Mouse (Mus musculus) heart, embryonic 15.5 days (tissue): ENCODE measurements around the gene Olfr449. TPM values are rescaled to one million over a fixed set of nuclear protein-coding genes. Genes with fewer than 3 reads are reported as not detected.

Source experiments
- ATAC-seq: fragments of 200-750 bp; cut with Nextera tagmentation; replicated peaks from 2 replicates; pipeline ENCODE4 v1.8.0; 2017; ENCODE audit warnings: low read depth, moderate TSS enrichment; ENCODE audit not compliant: insufficient number of reproducible peaks, insufficient read depth, low FRiP score
- H3K27ac ChIP-seq: fragments of 300-500 bp; sonication (generic); 2 replicates; pipeline ENCODE4 v1.5.1; 2015; ENCODE audit warnings: mild to moderate bottlenecking, inconsistent platforms
- H3K27me3 ChIP-seq: fragments of 300-500 bp; sonication (generic); 2 replicates; pipeline ENCODE4 v1.6.1; 2015; ENCODE audit warnings: inconsistent platforms
- H3K36me3 ChIP-seq: fragments of 300-500 bp; sonication (generic); 2 replicates; pipeline ENCODE4 v1.6.1; 2015; ENCODE audit warnings: mild to moderate bottlenecking, inconsistent platforms
- H3K4me1 ChIP-seq: fragments of 300-500 bp; sonication (generic); replicated peaks from 2 replicates; pipeline ENCODE4 v1.6.1; 2015; ENCODE audit warnings: inconsistent platforms
- H3K4me2 ChIP-seq: fragments of 300-500 bp; sonication (generic); 2 replicates; pipeline ENCODE4 v1.6.1; 2015; ENCODE audit warnings: inconsistent platforms, mild to moderate bottlenecking, moderate library complexity
- H3K4me3 ChIP-seq: fragments of 300-500 bp; sonication (generic); 2 replicates; pipeline ENCODE4 v1.5.1; 2015; ENCODE audit warnings: mild to moderate bottlenecking, inconsistent platforms
- H3K9ac ChIP-seq: fragments of 300-500 bp; sonication (generic); 2 replicates; pipeline ENCODE4 v1.6.1; 2015; ENCODE audit warnings: mild to moderate bottlenecking, inconsistent platforms
- H3K9me3 ChIP-seq: fragments of 300-500 bp; sonication (generic); replicated peaks from 2 replicates; pipeline ENCODE4 v1.6.1; 2016; ENCODE audit warnings: inconsistent platforms
- WGBS: fragments of 180-500 bp; shearing (Covaris S2); methylation state at CpG from one replicate; pipeline ENCODE4 v1.1.7; 2015; ENCODE audit warnings: mixed read lengths; 5-methylcytosine and 5-hydroxymethylcytosine counted together
- polyA plus RNA-seq: library from polyadenylated mRNA; unstranded; fragments of >200 nt; fragmentation: Nextera tagmentation; extraction: Ambion mirVana; gene quantifications from 2 replicates; pipeline ENCODE4 v1.2.1, GENCODE M21; 2015

The Olfr449 gene
- not detected in 2 replicates for polyA plus RNA-seq

DNA sequence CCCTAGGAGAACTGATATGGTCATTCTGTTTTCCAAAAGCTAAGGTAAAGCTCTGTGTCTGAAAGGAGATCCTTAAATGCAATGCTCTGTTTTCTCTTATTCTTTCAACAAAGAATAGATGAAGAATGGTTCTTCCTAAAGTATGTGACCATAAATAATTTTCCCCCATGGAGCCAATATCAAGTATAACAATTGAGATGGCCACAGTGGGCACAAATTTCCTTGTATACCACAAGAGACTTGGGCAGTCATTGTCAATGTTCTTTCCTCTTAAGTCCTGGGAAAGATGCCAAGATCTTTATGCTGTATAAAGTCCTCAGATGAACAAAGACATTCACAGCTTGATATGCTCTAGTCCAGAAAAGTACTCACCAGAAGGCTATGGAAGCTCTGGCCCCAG lies at the start of gene Olfr449:
TSS of gene Olfr449 (plus strand) at position 301 of the 400 bp plus-strand sequence.
- H3K4me3 ChIP-seq, result no peak within 1 kb of the TSS
- no peak for ATAC-seq
- H3K9me3 ChIP-seq, result no peaks in the 10 kb centered on the region
- no peaks in the 10 kb centered on the region for H3K27me3 ChIP-seq
- no peak within 1 kb of the TSS for H3K27ac ChIP-seq
- H3K9ac ChIP-seq, result no peak within 1 kb of the TSS
- no peaks in the 10 kb centered on the region for H3K36me3 ChIP-seq
- no peak within 1 kb of the TSS for H3K4me2 ChIP-seq
- H3K4me1 ChIP-seq, result no peaks in the 10 kb centered on the region

DNA sequence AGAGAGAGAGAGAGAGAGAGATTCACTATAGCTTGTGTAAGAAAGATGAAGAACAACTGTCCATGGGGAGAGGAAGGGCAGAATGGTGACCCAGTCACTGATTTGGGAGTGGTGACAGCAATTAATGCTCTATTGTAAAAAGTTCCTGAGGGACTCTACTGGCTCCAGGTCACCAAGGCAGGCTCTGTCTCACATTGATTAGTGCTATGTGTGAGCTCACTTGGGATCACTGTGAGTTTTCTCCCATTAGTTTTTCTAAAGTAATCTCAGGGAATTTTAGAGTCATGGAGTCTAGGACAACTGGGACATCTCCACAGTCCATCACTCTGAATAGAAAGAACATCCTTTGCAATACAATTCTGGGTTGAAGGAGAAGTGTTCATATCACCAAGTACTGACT lies 49.4 kb upstream of the Olfr449 start, which contains the start of gene Olfr452:
TSS of gene Olfr452 (plus strand) at position 301 of the 400 bp plus-strand sequence.
- Histone ChIP-seq H3K4me3 (no peak within 1 kb of the TSS), H3K36me3 (no peaks in the 10 kb centered on the region), H3K4me2 (no peak within 1 kb of the TSS), H3K9me3 (no peaks in the 10 kb centered on the region), H3K4me1 (no peaks in the 10 kb centered on the region), H3K9ac (no peak within 1 kb of the TSS), H3K27ac (no peak within 1 kb of the TSS), H3K27me3 (no peaks in the 10 kb centered on the region)
- no peak for ATAC-seq

DNA sequence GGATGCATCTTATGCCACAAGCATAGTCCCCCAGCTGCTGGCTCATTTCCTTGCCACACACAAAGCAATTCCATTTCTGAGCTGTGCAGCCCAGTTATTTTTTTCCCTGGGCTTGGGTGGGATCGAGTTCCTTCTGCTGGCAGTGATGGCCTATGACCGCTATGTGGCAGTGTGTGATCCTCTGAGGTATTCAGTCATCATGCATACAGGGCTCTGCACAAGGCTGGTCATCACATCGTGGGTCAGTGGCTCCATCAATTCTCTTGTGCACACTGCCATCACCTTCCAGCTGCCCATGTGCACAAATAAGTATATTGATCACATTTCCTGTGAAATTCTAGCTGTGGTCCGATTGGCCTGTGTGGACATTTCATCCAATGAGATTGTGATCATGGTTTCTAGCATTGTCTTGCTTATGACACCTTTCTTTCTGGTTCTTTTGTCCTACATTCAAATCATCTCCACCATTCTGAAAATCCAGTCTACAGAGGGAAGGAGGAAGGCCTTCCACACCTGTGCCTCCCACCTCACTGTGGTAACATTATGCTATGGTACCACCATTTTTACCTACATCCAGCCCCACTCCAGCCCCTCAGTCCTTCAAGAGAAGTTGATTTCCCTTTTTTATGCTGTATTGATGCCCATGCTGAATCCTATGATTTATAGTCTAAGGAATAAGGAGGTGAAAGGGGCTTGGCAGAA lies 43.8 kb upstream of the Olfr449 start:
- no peak for ATAC-seq
- 34% methylated on average over 4 of the region's 4 CpGs for WGBS
- no peak overlapping the region for H3K27ac ChIP-seq
- H3K9me3 ChIP-seq, result no peaks in the 10 kb centered on the region
- H3K36me3 ChIP-seq, result no peaks in the 10 kb centered on the region
- no peaks in the 10 kb centered on the region for H3K4me1 ChIP-seq
- H3K27me3 ChIP-seq, result no peaks in the 10 kb centered on the region
- H3K4me2 ChIP-seq, result no peak overlapping the region
- no peak overlapping the region for H3K9ac ChIP-seq
- no peak overlapping the region for H3K4me3 ChIP-seq

DNA sequence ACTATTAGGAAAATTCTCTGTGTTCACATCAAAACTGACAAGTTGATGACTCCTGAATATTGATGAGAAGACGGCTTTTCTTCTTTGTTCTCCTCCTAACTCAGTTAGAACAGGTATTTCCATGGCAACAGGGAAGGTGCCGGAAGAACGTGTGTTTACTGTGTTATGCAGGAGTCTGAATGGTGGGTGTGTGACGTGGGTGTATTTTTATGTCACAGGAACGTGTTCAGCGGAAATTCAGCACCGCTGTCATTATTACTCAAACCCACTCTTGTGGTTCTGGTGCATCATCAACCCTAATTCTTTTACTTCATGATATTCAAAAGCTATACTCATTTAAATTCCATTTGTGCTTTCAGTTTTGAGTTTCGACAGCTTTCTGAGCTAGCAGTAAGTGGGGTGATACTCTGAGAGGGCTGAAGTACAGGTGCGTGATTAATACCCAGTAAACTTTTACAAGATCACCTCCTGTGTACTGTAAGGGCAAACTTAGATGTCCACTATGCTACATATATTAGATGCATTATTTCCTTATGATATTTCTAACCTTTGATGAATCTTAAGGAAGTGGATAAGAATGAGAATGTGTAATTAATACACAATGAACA lies 43.1 kb upstream of the Olfr449 start:
- ATAC-seq, result no peak
- 81% methylated on average over 9 of the region's 9 CpGs for WGBS
- no peaks in the 10 kb centered on the region for H3K9me3 ChIP-seq

DNA sequence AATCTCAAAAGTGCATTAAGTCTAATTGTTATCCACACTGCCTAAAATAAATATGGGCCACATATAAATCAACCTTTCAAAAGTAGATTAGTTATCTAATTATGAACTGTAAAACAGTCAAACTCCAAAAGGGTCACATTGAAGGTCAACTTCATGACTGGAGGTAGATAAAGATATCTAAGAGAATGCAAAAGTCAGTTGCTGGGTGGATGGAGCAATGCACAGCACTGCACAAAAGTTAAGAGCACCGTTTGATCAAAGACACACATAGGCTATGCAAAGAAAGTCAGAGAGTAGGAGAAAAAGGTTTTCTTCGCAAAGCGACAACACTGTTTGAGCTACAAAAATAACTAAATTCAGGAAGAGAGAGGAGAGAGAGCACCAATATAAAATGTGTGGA lies 39.2 kb upstream of the Olfr449 start:
- WGBS, result 79% methylated on average over 3 of the region's 3 CpGs
- Histone ChIP-seq H3K4me1 (no peaks in the 10 kb centered on the region), H3K4me3 (no peak overlapping the region), H3K9ac (no peak overlapping the region), H3K4me2 (no peak overlapping the region), H3K27me3 (no peaks in the 10 kb centered on the region), H3K9me3 (no peaks in the 10 kb centered on the region), H3K27ac (no peak overlapping the region), H3K36me3 (no peaks in the 10 kb centered on the region)
- no peak for ATAC-seq

More for the DNA sequence above, 43.1 kb upstream of the Olfr449 start:
- Histone ChIP-seq H3K36me3 (no peaks in the 10 kb centered on the region), H3K27me3 (no peaks in the 10 kb centered on the region), H3K27ac (no peak overlapping the region), H3K4me2 (no peak overlapping the region), H3K4me3 (no peak overlapping the region), H3K4me1 (no peaks in the 10 kb centered on the region), H3K9ac (no peak overlapping the region)

DNA sequence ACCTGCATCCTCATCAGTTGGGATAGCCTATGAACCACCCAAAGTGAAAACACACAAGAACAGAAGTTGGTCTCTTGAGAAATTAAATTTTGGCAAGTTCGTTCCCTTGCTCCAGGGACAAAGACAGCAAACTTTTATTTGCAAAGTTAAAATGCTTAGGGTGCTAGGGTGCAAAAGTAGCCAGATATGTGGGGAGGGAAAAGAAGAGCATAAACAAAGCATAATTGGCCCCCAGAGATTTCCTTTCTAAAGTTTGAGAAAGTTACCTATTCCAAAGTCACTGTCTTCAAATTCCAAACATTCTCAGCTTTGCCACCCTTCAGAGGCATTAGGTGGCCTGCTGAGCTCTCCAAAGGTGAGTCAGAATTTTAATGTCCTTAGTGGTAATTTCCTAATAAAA lies 22.5 kb upstream of the Olfr449 start, which contains the start of gene Olfr450:
TSS of gene Olfr450 (plus strand) at position 301 of the 400 bp plus-strand sequence.
- no peak within 1 kb of the TSS for H3K9ac ChIP-seq
- WGBS, result 80% methylated on average over 1 of the region's 1 CpGs
- ATAC-seq, result no peak
- no peak within 1 kb of the TSS for H3K27ac ChIP-seq
- H3K27me3 ChIP-seq, result no peaks in the 10 kb centered on the region
- no peaks in the 10 kb centered on the region for H3K36me3 ChIP-seq
- no peak within 1 kb of the TSS for H3K4me3 ChIP-seq
- no peak within 1 kb of the TSS for H3K4me2 ChIP-seq
- no peaks in the 10 kb centered on the region for H3K4me1 ChIP-seq
- H3K9me3 ChIP-seq, result no peaks in the 10 kb centered on the region

DNA sequence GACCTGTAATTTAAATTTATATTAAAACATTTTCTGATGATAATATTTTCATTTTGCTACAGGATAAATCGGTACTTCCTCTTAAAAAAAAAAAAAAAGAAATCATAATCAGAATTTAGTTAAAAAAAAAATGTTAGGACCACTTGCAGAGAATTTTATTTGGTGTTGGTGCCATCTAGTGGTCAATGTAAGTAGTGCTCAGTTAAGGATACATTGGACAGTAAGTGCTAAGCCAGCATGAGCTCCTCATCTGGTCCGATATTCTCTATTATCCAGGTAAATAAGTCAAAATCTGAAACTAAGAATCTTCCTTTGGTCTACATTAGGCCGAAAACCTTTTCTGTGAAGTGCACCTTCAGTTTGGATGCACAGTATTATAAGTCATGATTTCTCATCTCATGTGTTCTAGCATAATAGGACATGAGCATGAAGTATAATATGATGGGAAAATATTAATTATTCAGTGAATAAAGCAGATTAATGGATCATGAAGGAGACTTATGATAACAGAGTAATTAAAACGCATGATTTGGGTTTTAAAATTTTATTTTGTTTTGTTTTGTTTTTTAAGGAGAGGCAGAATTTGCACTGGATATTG lies 26.1 kb downstream of the Olfr449 start:
- no peaks in the 10 kb centered on the region for H3K4me1 ChIP-seq
- H3K4me2 ChIP-seq, result no peak overlapping the region
- H3K27me3 ChIP-seq, result no peaks in the 10 kb centered on the region
- 11% methylated on average over 4 of the region's 4 CpGs for WGBS
- no peaks in the 10 kb centered on the region for H3K36me3 ChIP-seq
- no peak overlapping the region for H3K27ac ChIP-seq
- H3K4me3 ChIP-seq, result no peak overlapping the region
- H3K9me3 ChIP-seq, result no peaks in the 10 kb centered on the region
- no peak overlapping the region for H3K9ac ChIP-seq
- ATAC-seq, result no peak

DNA sequence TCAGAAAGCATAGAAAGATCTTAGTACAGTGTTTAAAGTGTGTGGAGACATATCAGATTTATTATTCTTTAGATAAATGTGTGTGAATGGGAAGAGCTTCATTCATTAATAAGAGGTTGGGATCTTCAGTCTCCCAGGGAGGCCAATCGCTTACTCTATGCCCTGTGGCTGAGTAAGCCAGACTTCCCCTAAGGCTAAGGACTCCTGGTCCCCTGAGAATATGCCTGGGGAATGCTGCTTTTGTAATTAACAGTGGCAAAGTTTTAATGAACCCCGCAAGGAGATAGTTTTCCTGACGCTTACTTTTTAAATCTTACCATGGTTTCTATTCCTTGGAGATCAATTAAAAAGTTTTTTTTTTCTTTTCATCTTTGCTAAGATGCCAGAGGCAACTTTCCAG lies 35.5 kb downstream of the Olfr449 start:
- H3K9ac ChIP-seq, result no peak overlapping the region
- no peaks in the 10 kb centered on the region for H3K36me3 ChIP-seq
- ATAC-seq, result no peak
- no peaks in the 10 kb centered on the region for H3K27me3 ChIP-seq
- 79% methylated on average over 3 of the region's 3 CpGs for WGBS
- H3K4me1 ChIP-seq, result no peaks in the 10 kb centered on the region
- no peak overlapping the region for H3K4me2 ChIP-seq
- no peak overlapping the region for H3K27ac ChIP-seq
- no peaks in the 10 kb centered on the region for H3K9me3 ChIP-seq
- no peak overlapping the region for H3K4me3 ChIP-seq

DNA sequence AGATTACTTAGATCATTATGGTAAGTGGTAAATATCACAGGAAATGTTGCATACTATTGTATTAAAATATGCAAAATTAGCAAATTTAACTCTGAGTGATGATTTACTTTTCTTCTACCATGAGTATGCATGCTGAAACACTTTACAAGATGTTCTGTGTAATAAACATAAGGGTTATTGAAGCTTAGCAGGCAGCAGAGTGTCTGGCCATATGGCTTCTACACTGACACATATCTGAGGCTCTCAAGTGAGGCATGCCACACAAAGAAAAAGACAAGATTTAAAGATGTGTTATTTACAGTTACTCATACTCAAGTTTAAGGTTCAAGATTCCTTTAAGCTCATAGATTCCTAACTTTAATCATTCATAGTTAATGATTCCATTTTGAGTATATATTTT lies 42.1 kb downstream of the Olfr449 start:
- Histone ChIP-seq H3K4me3 (no peak overlapping the region), H3K4me2 (no peak overlapping the region), H3K9ac (no peak overlapping the region), H3K36me3 (no peaks in the 10 kb centered on the region), H3K27me3 (no peaks in the 10 kb centered on the region), H3K9me3 (no peaks in the 10 kb centered on the region), H3K4me1 (no peaks in the 10 kb centered on the region), H3K27ac (no peak overlapping the region)
- ATAC-seq, result no peak

Other genes starting within 250 kb of the Olfr449 start
- gene Tcaf3, start 236.7 kb upstream of the Olfr449 start, polyA plus RNA-seq, result not detected in 2 replicates
- gene Tcaf2, start 189.1 kb upstream of the Olfr449 start, polyA plus RNA-seq, result 2.2 and 3.9 TPM in 2 replicates
- gene Tcaf1, start 124.3 kb upstream of the Olfr449 start, polyA plus RNA-seq, result 41.4 and 48.0 TPM in 2 replicates
- gene Olfr453, start 95.0 kb upstream of the Olfr449 start, polyA plus RNA-seq, result not detected in 2 replicates
- not detected in 2 replicates for gene Olfr38, start 78.0 kb upstream of the Olfr449 start, polyA plus RNA-seq
- not detected in 2 replicates for gene Olfr452, start 49.3 kb upstream of the Olfr449 start, polyA plus RNA-seq
- not detected in 2 replicates for gene Olfr450, start 22.4 kb upstream of the Olfr449 start, polyA plus RNA-seq
- gene Olfr448, start 56.1 kb downstream of the Olfr449 start, polyA plus RNA-seq, result not detected in 2 replicates
- gene Olfr447, start 74.5 kb downstream of the Olfr449 start, polyA plus RNA-seq, result not detected in 2 replicates
- not detected in 2 replicates for gene Olfr446, start 87.0 kb downstream of the Olfr449 start, polyA plus RNA-seq
- not detected in 2 replicates for gene Olfr444, start 114.7 kb downstream of the Olfr449 start, polyA plus RNA-seq